Mouse (Mus musculus) forebrain, embryonic 11.5 days (tissue): ENCODE results near the gene Cbx7. TPM values are rescaled to one million over a fixed set of nuclear protein-coding genes. Genes with fewer than 3 reads are reported as not detected.
A peak's percentile ranks its signal among the peaks of the same experiment; 100 is the strongest.
"Not testable (repeated sequence)": the region's sequence is repeated elsewhere in the genome, so short reads cannot be mapped to it uniquely, and the experiment has no call there.

Source experiments
- ATAC-seq: fragments of 200-750 bp; cut with Nextera tagmentation; replicated peaks from 2 replicates; pipeline ENCODE4 v1.8.0; 2017; ENCODE audit warnings: moderate TSS enrichment; ENCODE audit not compliant: low FRiP score
- DNase-seq: peaks from one replicate; pipeline ENCODE4 v3.0.0-alpha.2; 2017; ENCODE audit warnings: low spot score
- H3K27ac ChIP-seq: fragments of 300-500 bp; sonication (generic); 2 replicates; pipeline ENCODE4 v1.5.1; 2014; ENCODE audit warnings: low read depth, low read length
- H3K27me3 ChIP-seq: fragments of 300-500 bp; sonication (generic); 2 replicates; pipeline ENCODE4 v1.6.1; 2014; ENCODE audit warnings: mild to moderate bottlenecking, low read length, mixed read lengths; ENCODE audit not compliant: control insufficient read depth, insufficient read depth
- H3K36me3 ChIP-seq: fragments of 300-500 bp; sonication (generic); 2 replicates; pipeline ENCODE4 v1.6.1; 2014; ENCODE audit warnings: mild to moderate bottlenecking, low read length, moderate library complexity, mixed read lengths; ENCODE audit not compliant: control insufficient read depth, insufficient read depth
- H3K4me1 ChIP-seq: fragments of 300-500 bp; sonication (generic); replicated peaks from 2 replicates; pipeline ENCODE4 v1.6.1; 2014; ENCODE audit warnings: low read length, mixed read lengths; ENCODE audit not compliant: control insufficient read depth, insufficient read depth
- H3K4me2 ChIP-seq: fragments of 300-500 bp; sonication (generic); 2 replicates; pipeline ENCODE4 v1.6.1; 2014; ENCODE audit warnings: low read depth, mild to moderate bottlenecking, low read length, moderate library complexity, mixed read lengths; ENCODE audit not compliant: severe bottlenecking
- H3K4me3 ChIP-seq: fragments of 300-500 bp; sonication (generic); 2 replicates; pipeline ENCODE4 v1.5.1; 2014; ENCODE audit warnings: low read depth, low read length
- H3K9ac ChIP-seq: fragments of 300-500 bp; sonication (generic); 2 replicates; pipeline ENCODE4 v1.6.1; 2014; ENCODE audit warnings: low read length
- H3K9me3 ChIP-seq: fragments of 300-500 bp; sonication (generic); 2 replicates; pipeline ENCODE4 v1.6.1; 2016; ENCODE audit warnings: low read length, mixed read lengths; ENCODE audit not compliant: control insufficient read depth
- WGBS: fragments of 180-500 bp; shearing (Covaris S2); extraction: QIAGEN DNeasy Blood & Tissue Kit; methylation state at CpG from one replicate; pipeline ENCODE4 v1.1.7; 2014; 5-methylcytosine and 5-hydroxymethylcytosine counted together
- polyA plus RNA-seq: library from polyadenylated mRNA; unstranded; fragments of >200 nt; fragmentation: Nextera tagmentation; extraction: Ambion mirVana; gene quantifications from 2 replicates; pipeline ENCODE4 v1.2.1, GENCODE M21; 2014

Cbx7 gene
- polyA plus RNA-seq, 1 experiment from 2014 or later = 3.3 TPM

GRCm38 (mm10) chr15:79947681-79948080, 23.2 kb downstream of the Cbx7 start:
- Histone ChIP-seq H3K27ac (no peak overlapping the region), H3K9ac (no peak overlapping the region), H3K4me2 (no peak overlapping the region), H3K27me3 (no peaks in the 10 kb centered on the region), H3K9me3 (no peaks in the 10 kb centered on the region), H3K4me1 (peaks cover 8% of the 10 kb centered on the region; the same call in 1 of the 2 replicates), H3K36me3 (no peaks in the 10 kb centered on the region), H3K4me3 (no peak overlapping the region)
- no peak for ATAC-seq
- 78% methylated on average over 6 of the region's 6 CpGs for WGBS
- DNase-seq = no peak

DNA sequence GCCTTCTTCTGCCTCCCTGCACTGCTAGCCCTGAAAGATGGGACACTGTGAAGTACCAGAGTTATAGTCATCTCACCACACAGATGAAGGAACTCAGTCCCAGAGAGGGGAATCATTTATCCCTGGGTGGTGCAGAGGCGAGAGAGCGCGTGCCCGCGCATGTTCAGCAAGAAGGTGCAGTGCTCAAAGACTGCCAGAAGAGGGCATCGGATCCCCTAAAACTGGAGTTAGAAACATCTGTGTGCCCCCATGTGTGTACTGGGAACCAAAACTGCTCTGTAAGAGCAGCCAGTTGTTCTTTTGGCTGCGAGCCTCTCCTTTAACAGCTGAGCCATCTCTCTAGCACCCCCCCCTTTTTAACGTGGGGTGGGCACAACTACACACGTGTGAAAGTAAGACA, 24.1 kb downstream of the Cbx7 start:
- DNase-seq (peak; percentile 65), ATAC-seq (no peak)
- 56% methylated on average over 9 of the region's 9 CpGs for WGBS
- Histone ChIP-seq H3K36me3 (no peaks in the 10 kb centered on the region), H3K4me2 (no peak overlapping the region), H3K9ac (no peak overlapping the region), H3K27ac (no peak overlapping the region), H3K27me3 (no peaks in the 10 kb centered on the region), H3K4me3 (no peak overlapping the region), H3K4me1 (peaks cover 4% of the 10 kb centered on the region; the same call in 1 of the 2 replicates), H3K9me3 (no peaks in the 10 kb centered on the region)

GRCm38 (mm10) chr15:79946022-79946421, 24.9 kb downstream of the Cbx7 start:
- Histone ChIP-seq H3K27ac (no peak overlapping the region), H3K36me3 (no peaks in the 10 kb centered on the region), H3K9ac (no peak overlapping the region), H3K9me3 (no peaks in the 10 kb centered on the region), H3K27me3 (no peaks in the 10 kb centered on the region), H3K4me3 (no peak overlapping the region), H3K4me2 (no peak overlapping the region), H3K4me1 (peaks cover 4% of the 10 kb centered on the region; the same call in 1 of the 2 replicates)
- 12% methylated on average over 4 of the region's 4 CpGs for WGBS
- peak; percentile 94 for DNase-seq
- ATAC-seq = peak; percentile 76

DNA sequence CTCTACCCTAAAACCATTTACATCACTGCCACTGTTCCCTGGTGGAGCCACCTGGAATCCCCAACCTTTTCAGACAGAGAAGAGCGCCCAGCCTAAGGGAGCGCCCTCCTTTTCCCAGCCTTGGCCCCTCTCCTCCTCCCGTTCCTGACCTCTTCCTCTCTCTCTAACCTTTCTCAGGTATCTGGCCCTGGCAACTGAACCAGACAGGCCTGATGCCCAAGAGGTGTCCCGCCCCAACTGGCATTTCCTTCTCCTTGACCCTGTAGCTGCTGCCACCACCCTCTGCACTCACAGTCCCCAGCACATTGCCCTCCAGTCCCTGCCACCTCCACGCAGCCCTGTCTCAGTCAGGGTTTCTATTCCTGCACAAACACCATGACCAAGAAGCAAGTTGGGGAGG, 26.0 kb downstream of the Cbx7 start:
- no peaks in the 10 kb centered on the region for H3K9me3 ChIP-seq
- no peak for ATAC-seq
- H3K27ac ChIP-seq = no peak overlapping the region
- DNase-seq = no peak
- 78% methylated on average over 5 of the region's 5 CpGs for WGBS
- no peaks in the 10 kb centered on the region; the same call in 1 of the 2 replicates for H3K4me1 ChIP-seq
- no peak overlapping the region for H3K9ac ChIP-seq
- H3K27me3 ChIP-seq = no peaks in the 10 kb centered on the region
- H3K4me2 ChIP-seq = no peak overlapping the region
- no peak overlapping the region for H3K4me3 ChIP-seq
- no peaks in the 10 kb centered on the region for H3K36me3 ChIP-seq

GRCm38 (mm10) chr15:79943584-79943983, 27.3 kb downstream of the Cbx7 start:
- Histone ChIP-seq H3K27ac (no peak overlapping the region), H3K4me1 (no peaks in the 10 kb centered on the region), H3K9ac (no peak overlapping the region), H3K27me3 (no peaks in the 10 kb centered on the region), H3K4me2 (no peak overlapping the region), H3K36me3 (no peaks in the 10 kb centered on the region), H3K4me3 (no peak overlapping the region), H3K9me3 (no peaks in the 10 kb centered on the region)
- WGBS = 76% methylated on average over 3 of the region's 3 CpGs
- DNase-seq (no peak), ATAC-seq (no peak)

DNA sequence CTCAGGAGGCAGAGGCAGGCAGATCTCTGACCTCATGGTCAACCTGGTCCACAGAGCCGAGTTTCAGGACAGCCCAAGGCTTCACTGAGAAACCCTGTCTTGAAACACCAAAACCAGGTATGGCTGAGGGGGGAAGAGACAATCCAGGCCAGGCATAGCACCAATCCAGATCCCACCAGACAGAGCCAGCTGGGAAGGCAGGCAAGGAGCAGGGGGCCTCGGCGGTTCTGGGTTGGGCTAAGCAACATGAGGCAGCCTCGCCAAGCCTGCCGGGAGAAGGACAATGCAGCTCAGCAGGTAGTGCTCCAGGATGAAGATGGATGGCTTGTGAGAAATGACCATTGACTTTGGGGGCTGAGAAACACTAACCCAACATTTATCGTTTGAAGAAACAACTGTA, 28.4 kb downstream of the Cbx7 start:
- DNase-seq (no peak), ATAC-seq (no peak)
- Histone ChIP-seq H3K36me3 (no peaks in the 10 kb centered on the region), H3K9me3 (no peaks in the 10 kb centered on the region), H3K4me2 (no peak overlapping the region), H3K9ac (no peak overlapping the region), H3K27ac (no peak overlapping the region), H3K4me1 (no peaks in the 10 kb centered on the region), H3K4me3 (no peak overlapping the region), H3K27me3 (no peaks in the 10 kb centered on the region)
- 84% methylated on average over 6 of the region's 6 CpGs for WGBS

DNA sequence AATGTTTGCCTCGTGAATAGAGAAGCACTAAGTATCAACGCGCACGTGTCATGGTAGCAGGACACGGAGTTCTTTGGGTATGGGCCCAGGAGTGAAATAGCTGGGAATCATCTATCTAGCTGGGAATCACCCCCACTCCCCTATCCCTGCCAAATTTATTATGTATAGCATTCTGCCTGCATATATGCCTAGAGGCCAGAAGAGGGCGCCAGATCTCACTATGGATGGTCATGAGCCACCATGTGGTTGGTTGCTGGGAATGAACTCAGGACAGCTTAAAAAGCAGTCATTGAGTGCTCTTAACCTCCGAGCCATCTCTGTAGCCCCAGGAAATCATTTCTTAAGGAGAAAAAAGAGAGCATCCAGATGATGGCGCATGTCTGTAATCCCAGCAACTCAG, 30.0 kb downstream of the Cbx7 start:
- Histone ChIP-seq H3K9ac (no peak overlapping the region), H3K4me3 (no peak overlapping the region), H3K4me2 (no peak overlapping the region), H3K4me1 (no peaks in the 10 kb centered on the region), H3K9me3 (no peaks in the 10 kb centered on the region), H3K27me3 (no peaks in the 10 kb centered on the region), H3K36me3 (no peaks in the 10 kb centered on the region), H3K27ac (no peak overlapping the region)
- 28% methylated on average over 8 of the region's 8 CpGs for WGBS
- no peak for ATAC-seq
- DNase-seq = peak; percentile 67

DNA sequence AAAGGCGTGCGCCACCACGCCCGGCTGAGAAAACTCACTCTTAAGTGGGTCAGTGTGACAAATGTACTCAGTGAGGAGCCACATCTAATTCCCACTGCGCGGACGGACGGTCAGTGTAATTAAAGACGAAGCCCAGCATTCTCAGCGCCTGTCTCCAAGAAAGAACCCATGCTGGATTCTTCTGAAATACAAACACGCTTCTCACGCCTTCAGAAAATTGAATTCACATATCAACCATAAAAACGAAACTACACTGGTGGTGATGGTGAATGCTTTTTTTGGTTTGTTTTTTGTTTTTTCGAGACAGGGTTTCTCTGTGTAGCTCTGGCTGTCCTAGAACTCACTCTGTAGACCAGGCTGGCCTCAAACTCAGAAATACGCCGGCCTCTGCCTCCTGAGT, 31.0 kb downstream of the Cbx7 start:
- Histone ChIP-seq H3K4me2 (no peak overlapping the region), H3K4me1 (0 out of 2 replicates have a peak, but pooled peaks cover 2% of the 10 kb centered on the region), H3K9ac (no peak overlapping the region), H3K36me3 (no peaks in the 10 kb centered on the region), H3K27ac (no peak overlapping the region), H3K9me3 (no peaks in the 10 kb centered on the region), H3K27me3 (no peaks in the 10 kb centered on the region; the same call in 1 of the 2 replicates), H3K4me3 (no peak overlapping the region)
- DNase-seq = no peak
- ATAC-seq = no peak
- WGBS = 88% methylated on average over 16 of the region's 16 CpGs

DNA sequence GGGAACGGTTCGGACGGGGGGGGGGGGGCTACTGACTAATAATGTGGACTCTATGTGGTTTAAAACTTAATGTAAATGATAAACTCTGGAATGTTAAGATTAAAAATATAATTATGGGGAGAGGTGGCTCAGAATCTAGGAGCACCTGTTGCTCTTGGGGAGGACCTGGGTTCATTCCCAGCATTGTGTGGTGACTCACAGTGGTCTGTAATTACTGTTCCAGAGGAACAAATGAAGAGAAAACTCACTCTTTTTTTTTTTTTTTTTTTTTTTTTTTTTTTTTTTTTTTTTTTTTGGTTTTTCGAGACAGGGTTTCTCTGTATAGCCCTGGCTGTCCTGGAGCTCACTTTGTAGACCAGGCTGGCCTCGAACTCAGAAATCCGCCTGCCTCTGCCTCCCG, 31.4 kb downstream of the Cbx7 start:
- H3K9ac ChIP-seq, ATAC-seq, H3K36me3 ChIP-seq, H3K9me3 ChIP-seq, H3K4me3 ChIP-seq, DNase-seq, H3K27ac ChIP-seq, H3K4me1 ChIP-seq, H3K27me3 ChIP-seq, H3K4me2 ChIP-seq: not testable (repeated sequence)
- WGBS = 87% methylated on average over 4 of the region's 7 CpGs
